Mouse (Mus musculus): ENCODE data around the gene Brinp2.

Brinp2 gene

GRCm38 (mm10) chr1:158221048-158221447 is 135.1 kb downstream of the Brinp2 start:
- DNase-seq (ENCODE audit: low read depth, low spot score) = no peak

- no peak for DNase-seq (ENCODE audit: low read depth, low spot score)
Measured at GRCm38 (mm10) chr1:158220148-158220547, 136.0 kb downstream of the Brinp2 start.

GRCm38 (mm10) chr1:158218750-158219149 is 137.4 kb downstream of the Brinp2 start:
- no peak for DNase-seq (ENCODE audit: low read depth, low spot score)

GRCm38 (mm10) chr1:158218294-158218693 is 137.8 kb downstream of the Brinp2 start:
- no peak for DNase-seq (ENCODE audit: low read depth, low spot score)

GRCm38 (mm10) chr1:158215581-158215980 is 140.5 kb downstream of the Brinp2 start:
- no peak for DNase-seq (ENCODE audit: low read depth, low spot score)

- DNase-seq (ENCODE audit: low read depth, low spot score) = no peak
Measured at GRCm38 (mm10) chr1:158214743-158215142, 141.4 kb downstream of the Brinp2 start.

- no peak for DNase-seq (ENCODE audit: low read depth, low spot score)
Measured at GRCm38 (mm10) chr1:158213736-158214135, 142.4 kb downstream of the Brinp2 start.

- DNase-seq (ENCODE audit: low read depth, low spot score) = no peak
Measured at GRCm38 (mm10) chr1:158207620-158208019, 148.5 kb downstream of the Brinp2 start.

- DNase-seq (ENCODE audit: low read depth, low spot score) = no peak
Measured at GRCm38 (mm10) chr1:158202932-158203331, 153.2 kb downstream of the Brinp2 start.
